Mouse (Mus musculus) stomach, postnatal 0 days (tissue): ENCODE measurements around the gene Sparc.

Experiments
- CTCF ChIP-seq: IDR thresholded peaks from 2 replicates; pipeline ENCODE4 v1.5.1; 2016; ENCODE audit warnings: antibody characterized with exemption, low read depth, mild to moderate bottlenecking, moderate library complexity
- EP300 ChIP-seq: optimal IDR thresholded peaks from 2 replicates; pipeline ENCODE3; 2016; ENCODE audit warnings: antibody characterized with exemption

DNA sequence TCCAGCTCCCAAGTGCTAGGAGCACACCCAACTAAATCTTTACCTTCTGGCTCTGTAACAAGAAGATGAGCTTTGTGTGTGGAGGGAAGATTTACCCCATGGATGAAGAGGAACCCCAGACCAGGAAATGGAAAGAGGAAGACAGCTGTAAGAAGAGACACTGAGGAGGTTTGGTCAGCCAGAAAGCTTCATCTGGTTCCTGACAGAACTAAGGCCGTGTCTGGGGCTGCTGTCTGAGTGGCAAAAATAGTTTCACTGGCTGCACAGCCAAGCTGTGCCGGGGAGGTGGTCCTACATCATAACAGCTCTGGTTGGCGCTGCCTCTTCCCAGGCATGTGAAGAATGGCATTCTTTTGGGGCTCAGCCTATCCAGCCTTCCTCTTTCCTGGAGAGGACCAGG is 10.0 kb upstream of the Sparc start:
- no peak for TF ChIP-seq CTCF
- no peak for TF ChIP-seq EP300
